Mouse (Mus musculus): ENCODE results near the gene Prcd. TPM values are rescaled to one million over a fixed set of nuclear protein-coding genes. Genes with fewer than 3 reads are reported as not detected.
A peak's percentile ranks its signal among the peaks of the same experiment; 100 is the strongest.
"Not testable (repeated sequence)": the region's sequence is repeated elsewhere in the genome, so short reads cannot be mapped to it uniquely, and the experiment has no call there.

The Prcd gene
- 1 to 10 TPM; 5.6 to 5.7 TPM for total RNA-seq (2021)
- long read RNA-seq, experiment 1, partial matches to known transcripts = 1 of 2 reads
- long read RNA-seq, experiment 1, other reads (novel, unspliced or antisense) = 1 of 2 reads
- long read RNA-seq, experiment 2, partial matches to known transcripts = 1 of 1 reads
- long read RNA-seq, experiment 2, other reads (novel, unspliced or antisense) = 0 of 1 reads

DNA sequence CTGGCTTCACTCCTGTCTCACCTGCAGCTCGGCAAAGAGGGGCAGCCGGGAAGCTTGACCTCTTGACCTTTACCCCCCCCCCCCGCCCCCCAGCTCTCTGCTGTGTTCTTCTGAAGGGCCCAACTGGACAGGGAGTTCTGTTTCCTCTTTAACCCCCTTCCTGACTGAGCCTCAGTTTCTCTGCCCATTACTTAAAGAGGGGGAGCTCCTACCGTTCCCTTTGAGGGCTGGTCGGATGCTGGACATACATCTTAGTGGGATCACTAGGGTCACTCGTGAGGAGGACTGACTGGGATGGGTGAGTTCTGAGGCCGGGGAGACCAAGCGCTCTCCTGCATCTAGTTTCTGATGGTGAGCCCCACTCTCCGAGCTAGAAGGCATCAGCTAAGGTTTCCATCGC, at the start of gene Prcd:
TSS of gene Prcd (plus strand) at position 301 of the 400 bp plus-strand sequence.
- Histone ChIP-seq H3K27ac (peak within 1 kb of the TSS; percentile 93), H3K4me3 (peak within 1 kb of the TSS; percentile 72)
- TF ChIP-seq CTCF (conservative IDR thresholded peaks at IDR 0.05) = no peak
- DNase-seq (ENCODE audit: low spot score in 2 of 2) = no peak

DNA sequence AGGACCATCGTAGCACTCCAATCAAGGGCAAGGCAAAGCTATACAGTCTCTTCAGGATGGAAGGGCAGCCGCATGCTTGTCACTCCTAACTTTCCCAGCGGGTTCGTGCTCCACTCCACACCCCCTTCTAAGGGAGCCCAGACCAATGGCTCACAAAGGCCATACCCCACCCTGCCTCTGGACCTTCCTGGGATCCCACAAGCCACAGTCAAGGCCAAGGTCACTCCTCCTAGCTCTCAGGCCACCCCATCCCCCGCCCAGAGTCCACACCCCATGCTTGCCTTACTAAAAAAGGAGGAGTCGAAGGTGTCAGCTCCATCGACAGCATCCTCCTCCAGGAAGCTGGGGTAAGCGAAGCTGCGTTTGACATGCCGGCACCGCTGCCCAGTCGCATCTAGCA, 49.2 kb upstream of the Prcd start:
- TF ChIP-seq CTCF (conservative IDR thresholded peaks at IDR 0.05) = no peak
- Histone ChIP-seq H3K4me3 (no peak overlapping the region), H3K27ac (no peak overlapping the region)
- DNase-seq (ENCODE audit: low spot score in 2 of 2) = no peak

DNA sequence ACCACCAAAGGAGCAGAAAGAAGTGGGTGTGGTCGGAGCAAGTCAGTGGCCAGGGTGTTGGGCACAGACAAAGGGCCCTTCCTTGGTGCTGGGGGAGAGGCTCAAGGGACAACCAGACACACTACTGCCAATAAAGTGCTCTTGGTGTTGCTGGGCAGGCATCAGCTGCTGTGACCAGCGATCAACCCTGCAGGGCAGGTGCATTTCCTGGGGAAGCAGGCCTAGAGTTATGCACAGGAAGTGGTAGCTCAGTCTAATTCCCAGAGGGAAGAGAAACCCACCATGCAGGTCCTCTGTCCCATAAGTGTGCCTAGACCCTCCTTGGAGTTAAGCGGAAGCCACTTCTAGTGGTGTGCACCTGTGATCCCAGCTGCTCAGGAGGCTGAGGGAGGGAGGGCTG, 45.6 kb upstream of the Prcd start:
- Histone ChIP-seq H3K4me3 (no peak overlapping the region), H3K27ac (no peak overlapping the region)
- TF ChIP-seq CTCF (conservative IDR thresholded peaks at IDR 0.05) = no peak
- no peak for DNase-seq (ENCODE audit: low spot score in 2 of 2)

DNA sequence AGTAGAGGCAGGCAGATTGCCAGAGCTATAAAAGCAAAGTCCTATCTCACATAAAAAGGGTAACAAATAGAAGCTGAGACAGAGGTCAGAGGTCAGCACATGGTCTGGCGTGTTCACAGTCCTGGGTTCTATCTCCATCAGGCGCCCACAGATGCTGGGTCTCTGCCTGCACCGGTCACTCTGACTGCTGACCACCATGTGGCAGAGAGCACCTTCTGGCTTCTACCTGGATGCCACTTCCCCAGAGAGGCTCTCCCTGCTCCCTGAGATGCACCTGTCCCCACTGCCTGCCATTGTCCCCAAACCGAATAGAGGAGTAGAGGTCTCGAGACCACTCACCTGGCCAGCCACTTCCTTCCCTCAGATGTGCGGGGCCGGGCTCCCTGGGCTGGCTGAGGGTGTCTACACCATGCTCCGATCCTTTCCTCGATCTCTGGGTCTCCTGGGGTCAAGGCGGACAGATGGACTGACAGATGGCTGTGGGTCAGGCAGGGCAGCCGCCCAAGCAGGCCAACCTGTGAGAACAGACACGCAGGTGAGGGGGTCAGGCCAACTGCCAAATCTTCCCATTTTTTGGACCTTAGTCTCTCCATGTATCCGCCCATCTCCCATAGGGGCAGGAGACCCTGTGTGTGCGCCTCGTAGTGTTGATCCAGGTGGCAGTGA, 43.2 kb upstream of the Prcd start:
- DNase-seq (ENCODE audit: low spot score in 2 of 2) = no peak
- TF ChIP-seq CTCF (conservative IDR thresholded peaks at IDR 0.05) = no peak
- Histone ChIP-seq H3K4me3 (no peak overlapping the region), H3K27ac (no peak overlapping the region)

DNA sequence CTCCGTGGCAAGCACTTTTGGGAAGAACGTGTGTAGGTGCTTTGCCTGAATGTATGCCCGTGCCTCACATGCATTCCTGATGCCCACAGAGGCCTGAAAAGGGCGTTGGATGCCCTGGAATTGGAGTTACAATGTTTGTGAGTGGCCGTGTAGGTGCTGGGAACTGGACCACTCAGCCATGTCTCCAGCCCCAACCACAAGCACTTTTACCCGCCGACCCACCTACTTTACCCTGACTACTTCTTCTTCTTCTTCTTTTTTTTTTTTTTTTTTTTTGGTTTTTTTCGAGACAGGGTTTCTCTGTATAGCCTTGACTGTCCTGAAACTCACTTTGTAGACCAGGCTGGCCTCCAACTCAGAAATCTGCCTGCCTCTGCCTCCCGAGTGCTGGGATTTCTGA, 42.2 kb upstream of the Prcd start:
- H3K4me3 ChIP-seq; H3K27ac ChIP-seq; DNase-seq (ENCODE audit: low spot score in 2 of 2): not testable (repeated sequence)

DNA sequence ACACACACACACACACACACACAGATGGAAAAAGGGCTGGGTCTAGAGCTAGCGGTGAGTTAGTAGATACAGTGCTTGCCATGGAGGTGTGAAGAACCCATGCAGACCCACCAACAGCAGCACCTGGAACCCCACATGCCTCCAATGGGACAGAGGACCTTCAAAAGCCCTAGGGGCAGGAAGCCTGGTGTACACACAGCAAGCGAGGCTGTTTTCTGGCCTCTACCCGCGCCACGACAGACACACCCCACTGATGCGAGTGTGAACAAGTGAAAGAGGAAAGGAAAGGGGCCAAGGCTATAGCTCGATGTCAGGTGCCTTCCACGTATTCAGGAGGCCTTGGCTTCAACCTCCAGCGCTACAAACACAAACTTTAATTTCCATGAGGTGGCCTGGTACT, 41.5 kb upstream of the Prcd start:
- no peak for TF ChIP-seq CTCF (conservative IDR thresholded peaks at IDR 0.05)
- H3K27ac ChIP-seq = no peak overlapping the region
- no peak overlapping the region for H3K4me3 ChIP-seq
- no peak for DNase-seq (ENCODE audit: low spot score in 2 of 2)

DNA sequence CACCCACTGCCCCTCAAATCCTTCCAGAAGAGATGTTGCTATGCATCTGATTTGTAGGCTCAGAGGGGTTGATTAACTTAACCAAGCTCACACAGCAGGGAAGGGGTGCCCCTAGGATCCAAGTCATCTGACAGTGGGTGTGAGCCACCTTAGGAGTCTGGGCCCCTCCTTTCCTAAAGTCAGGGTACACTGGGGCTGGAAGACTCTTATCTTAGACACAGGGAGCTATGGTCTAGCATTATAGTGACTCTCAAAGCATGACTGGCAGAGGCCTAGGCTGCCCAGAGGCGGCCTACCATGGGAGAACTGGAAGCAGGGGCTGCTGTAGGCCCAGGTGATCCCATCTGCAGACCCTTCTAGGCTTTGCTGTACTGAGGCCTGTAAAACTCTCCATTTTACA, 40.8 kb upstream of the Prcd start:
- H3K4me3 ChIP-seq = no peak overlapping the region
- no peak for DNase-seq (ENCODE audit: low spot score in 2 of 2)
- TF ChIP-seq CTCF (conservative IDR thresholded peaks at IDR 0.05) = no peak
- no peak overlapping the region for H3K27ac ChIP-seq

DNA sequence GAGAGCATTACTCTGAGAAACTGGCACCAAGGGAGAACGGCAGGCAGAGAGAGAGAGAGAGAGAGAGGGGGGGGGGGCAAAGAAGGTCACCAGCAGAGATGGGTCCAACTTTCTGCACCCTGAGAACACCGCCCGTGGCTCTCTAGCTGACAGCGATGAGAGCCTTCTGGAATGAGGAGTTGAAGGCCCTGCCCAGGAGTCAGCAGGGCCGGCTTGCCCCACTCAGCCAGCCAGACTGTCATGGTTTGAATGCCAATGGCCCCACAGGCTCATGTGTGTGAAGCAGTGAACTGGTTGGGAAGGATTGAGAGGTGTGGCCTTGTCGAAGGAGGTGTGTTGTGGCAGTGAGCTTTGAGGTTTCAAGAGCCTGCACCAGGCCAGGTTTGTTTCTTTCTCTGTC, 40.1 kb upstream of the Prcd start:
- DNase-seq (ENCODE audit: low spot score in 2 of 2) = no peak
- Histone ChIP-seq H3K27ac (no peak overlapping the region), H3K4me3 (no peak overlapping the region)
- no peak for TF ChIP-seq CTCF (conservative IDR thresholded peaks at IDR 0.05)

DNA sequence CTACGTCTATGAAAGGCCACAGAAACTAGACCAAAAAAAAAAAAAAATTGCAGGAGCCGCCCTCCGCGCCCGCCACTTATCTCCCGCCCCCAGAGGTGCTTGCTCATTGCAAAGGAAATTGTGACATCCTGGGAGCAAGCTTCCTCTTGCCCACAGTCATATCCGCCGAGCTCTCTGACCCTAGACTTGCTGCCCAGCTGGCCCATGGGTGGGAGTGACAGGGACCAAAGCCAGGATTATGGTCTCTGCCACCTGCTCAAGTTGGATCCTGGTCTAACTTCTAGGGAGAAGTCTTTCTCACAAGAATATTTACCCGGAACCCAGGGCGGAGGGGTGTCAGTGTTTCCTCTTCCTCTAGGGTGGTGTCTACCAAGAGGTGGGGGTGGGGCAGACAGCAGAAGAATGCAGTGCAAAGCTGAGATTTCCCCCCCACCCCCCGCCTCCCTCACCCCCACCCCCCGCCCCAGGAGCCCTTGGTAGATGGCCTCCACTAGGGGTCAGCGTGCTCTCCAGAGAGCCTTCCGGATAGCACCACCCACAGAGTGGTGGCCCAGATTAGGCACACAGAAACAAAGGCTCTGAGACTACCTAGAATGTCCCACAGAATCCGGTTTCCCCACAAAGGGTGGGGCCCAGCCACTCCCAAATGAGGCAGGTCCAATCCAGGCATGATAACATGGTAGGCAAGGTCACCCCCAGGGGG, 37.4 kb upstream of the Prcd start:
- H3K4me3 ChIP-seq = no peak overlapping the region
- peak overlapping the region; percentile 60; the same call in 1 of the 2 replicates for H3K27ac ChIP-seq
- TF ChIP-seq CTCF (conservative IDR thresholded peaks at IDR 0.05) = peak; percentile 56
- DNase-seq (ENCODE audit: low spot score in 2 of 2) = no peak

DNA sequence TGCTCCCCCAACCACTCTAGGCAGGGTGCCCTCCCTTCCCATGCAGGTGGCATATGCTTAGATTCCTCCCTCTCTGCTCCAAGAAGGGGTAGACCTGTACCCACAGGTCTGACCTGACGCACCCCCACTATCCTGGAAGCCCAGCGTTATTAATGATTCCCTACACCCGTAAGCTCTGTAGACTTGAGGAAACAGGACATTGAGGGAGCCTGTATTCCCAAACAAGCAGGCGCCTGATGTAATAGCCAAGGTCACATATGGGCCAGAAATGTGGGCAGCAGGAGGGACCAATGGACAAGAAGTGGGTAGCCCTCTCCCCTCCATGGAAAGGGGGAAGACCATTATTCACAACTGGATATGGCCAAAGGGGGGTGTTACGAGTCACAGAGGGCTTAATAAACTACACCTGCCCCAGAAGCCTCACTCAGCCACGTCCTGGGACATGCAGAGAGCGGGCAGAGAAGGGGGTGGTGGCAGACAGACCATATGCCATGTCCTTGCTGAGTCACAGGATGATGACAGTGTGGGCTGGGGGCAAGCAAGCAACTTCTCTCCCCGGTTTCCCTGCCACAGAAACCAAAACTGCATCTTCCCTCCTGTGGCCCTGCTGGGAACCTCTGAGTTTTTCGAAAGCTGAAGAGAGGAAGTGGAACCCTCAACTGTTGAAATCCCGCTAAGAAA, 36.8 kb upstream of the Prcd start:
- no peak for DNase-seq (ENCODE audit: low spot score in 2 of 2)
- no peak overlapping the region for H3K4me3 ChIP-seq
- peak overlapping the region; percentile 60; the same call in 1 of the 2 replicates for H3K27ac ChIP-seq
- TF ChIP-seq CTCF (conservative IDR thresholded peaks at IDR 0.05) = no peak

DNA sequence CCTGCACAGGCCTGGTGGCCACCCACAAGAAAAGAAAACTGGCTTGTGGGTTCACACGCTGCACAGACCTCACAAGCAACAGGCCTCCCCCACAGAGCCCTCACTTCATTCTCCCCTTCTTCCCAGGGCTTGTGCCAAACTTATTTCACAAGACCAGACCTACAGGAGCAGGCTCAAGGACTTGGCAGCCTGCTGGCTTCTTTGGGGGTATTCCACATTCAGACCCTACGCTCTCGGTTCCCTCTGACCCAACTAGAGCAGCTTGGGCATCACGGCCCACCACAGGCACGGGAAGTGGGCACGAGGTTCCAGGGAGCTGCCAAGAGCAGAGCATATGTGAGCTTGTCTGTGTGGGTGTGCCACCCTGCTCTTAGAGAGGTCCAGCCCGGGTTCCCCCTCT, 35.7 kb upstream of the Prcd start:
- DNase-seq (ENCODE audit: low spot score in 2 of 2) = no peak
- Histone ChIP-seq H3K4me3 (no peak overlapping the region), H3K27ac (no peak overlapping the region)
- TF ChIP-seq CTCF (conservative IDR thresholded peaks at IDR 0.05) = no peak

DNA sequence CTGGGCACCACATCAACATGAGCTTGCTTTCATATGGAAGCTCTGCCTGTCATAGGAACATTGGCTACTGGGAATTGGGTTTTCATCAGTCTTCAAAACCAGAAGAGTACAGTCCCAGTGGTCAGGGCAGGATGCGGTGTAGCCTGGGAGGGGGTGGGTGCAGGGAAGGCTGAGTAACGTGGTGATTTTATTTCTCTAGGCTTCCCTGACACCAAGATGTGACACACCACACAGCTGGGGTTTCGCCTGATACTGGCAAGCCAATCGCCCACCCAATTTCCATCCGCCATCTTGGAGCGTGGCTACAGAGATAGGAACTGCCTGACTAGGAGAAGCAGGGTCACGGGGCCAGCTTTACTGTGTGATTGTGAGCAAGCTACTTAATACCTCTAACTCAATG, 34.7 kb upstream of the Prcd start:
- H3K4me3 ChIP-seq = no peak overlapping the region
- no peak for TF ChIP-seq CTCF (conservative IDR thresholded peaks at IDR 0.05)
- no peak for DNase-seq (ENCODE audit: low spot score in 2 of 2)
- no peak overlapping the region for H3K27ac ChIP-seq

DNA sequence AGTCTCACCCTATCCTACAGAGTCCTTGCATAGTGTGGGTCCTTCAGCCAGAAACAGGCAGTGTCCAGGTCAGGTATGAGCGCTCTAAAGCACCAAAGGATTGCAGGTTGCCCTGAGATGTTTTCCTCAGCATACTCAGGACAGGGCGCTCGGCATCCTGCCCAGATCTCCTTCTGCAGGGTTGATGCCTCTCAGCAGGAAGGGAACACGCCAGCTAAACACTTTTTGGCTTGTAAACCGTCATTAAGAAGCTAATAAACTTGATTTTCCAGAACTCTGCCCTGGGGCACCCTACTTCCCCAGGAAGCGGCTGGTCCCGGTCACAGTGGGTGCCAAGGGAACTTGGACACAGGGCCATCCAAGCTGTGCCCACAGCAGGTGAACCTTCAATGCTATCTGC, 34.2 kb upstream of the Prcd start:
- DNase-seq (ENCODE audit: low spot score in 2 of 2) = no peak
- no peak for TF ChIP-seq CTCF (conservative IDR thresholded peaks at IDR 0.05)
- Histone ChIP-seq H3K27ac (no peak overlapping the region), H3K4me3 (no peak overlapping the region)

All from layer of hippocampus, adult 2 months (tissue).